Mouse (Mus musculus) granulocyte monocyte progenitor cell, adult 5-6 weeks (primary cell): Measurements from ENCODE around the gene Rnf185. TPM values are rescaled to one million over a fixed set of nuclear protein-coding genes. Genes with fewer than 3 reads are reported as not detected.
A peak's percentile ranks its signal among the peaks of the same experiment; 100 is the strongest.

ENCODE experiments used
- ATAC-seq: replicated peaks from 2 replicates; pipeline ENCODE4 v1.8.0; 2016; ENCODE audit warnings: mild to moderate bottlenecking, moderate TSS enrichment, inconsistent platforms; ENCODE audit not compliant: poor library complexity, severe bottlenecking
- total RNA-seq, 2 experiments: library from RNA; stranded (forward) in 1 of 2; stranded (reverse) in 1 of 2; fragments of 200-712, 200-1000 nt in 1 of 2; fragments of >200 nt in 1 of 2; fragmentation: Nextera tagmentation in 1 of 2; gene quantifications; 2 replicates each; pipeline ENCODE4 v1.2.3; 2014 to 2017

Rnf185 gene
- total RNA-seq, 2 experiments from 2014 or later: 10.0 to 14.1 TPM

GRCm38 (mm10) chr11:3451701-3452163, 431 bp downstream of the Rnf185 start:
- peak; percentile 49 for ATAC-seq

- no peak for ATAC-seq
Observed at GRCm38 (mm10) chr11:3444875-3445274, 7.3 kb downstream of the Rnf185 start.

DNA sequence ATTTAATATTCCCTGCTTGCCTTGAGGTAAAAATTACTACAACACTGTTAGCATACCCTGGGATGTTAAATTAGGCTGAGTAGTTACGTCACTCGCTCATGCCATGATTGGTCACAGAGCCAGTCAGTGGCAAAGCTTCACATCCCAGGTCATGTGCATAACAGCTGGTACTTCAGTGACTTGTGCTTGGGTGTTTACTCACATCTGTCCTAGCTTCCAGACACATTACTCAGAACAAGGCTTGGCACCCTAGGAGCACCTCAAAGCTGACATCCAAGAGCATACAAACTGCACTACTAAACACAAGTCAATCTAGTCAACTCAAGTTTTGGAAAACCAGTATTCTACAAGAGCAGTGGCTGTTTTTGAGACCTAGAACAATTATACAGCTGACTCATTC, 9.1 kb downstream of the Rnf185 start:
- ATAC-seq: no peak

DNA sequence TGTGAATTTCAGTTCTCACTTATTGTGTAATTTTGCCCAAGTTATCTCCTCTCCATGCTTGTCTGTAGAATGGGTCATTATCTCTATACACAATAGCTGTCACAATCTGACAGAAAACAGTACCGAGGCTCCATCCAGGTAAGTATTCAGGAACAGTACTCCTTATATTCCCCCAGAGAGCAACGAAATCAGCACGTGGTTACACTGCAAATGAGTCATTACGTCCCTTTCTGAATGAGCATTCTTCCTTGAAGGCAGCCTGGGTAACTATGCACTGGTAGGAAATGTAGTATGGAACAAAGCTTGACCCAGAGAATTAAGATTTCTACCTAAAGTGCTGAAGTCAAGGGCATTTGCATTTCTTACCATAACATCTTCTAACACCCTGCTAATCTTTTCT, 9.5 kb downstream of the Rnf185 start:
- no peak for ATAC-seq

DNA sequence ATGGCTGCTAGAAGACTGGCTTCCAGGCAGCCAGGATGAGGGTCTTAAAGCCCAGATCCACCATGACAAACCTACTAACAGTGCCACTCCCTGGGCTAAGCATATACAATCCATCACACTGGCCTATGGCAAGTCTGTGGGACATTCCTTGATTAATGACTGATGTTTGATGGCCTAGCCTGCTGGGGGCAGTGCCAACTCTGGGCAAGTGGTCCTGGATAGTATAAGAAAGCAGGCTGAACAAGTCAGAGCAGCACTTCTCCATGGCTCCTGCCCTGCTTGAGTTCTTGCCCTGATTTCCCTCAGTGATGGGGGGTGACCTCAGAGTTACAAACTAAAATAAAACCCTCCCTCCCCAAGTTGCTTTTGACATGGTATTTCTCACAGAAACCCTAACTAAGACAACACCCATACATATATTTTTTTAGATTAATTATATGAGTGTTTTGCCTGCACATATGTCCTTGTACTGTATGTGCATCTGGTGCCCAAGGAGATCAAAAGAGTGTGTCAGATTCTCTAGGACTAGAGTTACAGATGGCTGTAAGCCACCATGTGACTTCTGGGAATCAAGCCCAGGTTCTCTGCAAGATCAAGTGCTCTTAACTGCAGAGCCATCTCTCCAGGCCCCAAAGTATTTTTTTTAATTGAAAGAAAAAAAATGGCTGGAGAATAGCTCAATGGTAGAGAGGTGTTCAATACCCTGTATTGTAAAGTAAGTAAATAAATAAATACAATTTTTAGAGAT, 10.3 kb downstream of the Rnf185 start:
- ATAC-seq: no peak

DNA sequence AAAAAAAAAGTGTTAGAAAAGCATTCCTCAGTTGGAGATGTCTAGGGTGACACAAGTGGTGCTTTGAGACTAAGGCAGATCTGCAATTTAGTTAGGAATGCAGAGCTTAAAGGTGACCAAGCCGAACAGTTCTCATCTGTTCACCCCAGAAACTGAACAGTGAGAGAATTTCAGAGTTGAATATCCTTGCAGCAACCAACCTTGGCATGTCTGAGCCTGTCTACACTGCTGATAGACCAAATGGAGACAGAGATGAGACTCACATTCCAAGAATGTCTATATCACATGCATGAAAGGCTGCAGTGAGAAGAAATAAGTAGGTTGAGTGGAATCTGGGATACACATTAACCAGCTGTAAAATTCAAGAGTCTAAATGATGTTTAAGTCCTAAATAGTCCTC, 14.5 kb downstream of the Rnf185 start:
- no peak for ATAC-seq

DNA sequence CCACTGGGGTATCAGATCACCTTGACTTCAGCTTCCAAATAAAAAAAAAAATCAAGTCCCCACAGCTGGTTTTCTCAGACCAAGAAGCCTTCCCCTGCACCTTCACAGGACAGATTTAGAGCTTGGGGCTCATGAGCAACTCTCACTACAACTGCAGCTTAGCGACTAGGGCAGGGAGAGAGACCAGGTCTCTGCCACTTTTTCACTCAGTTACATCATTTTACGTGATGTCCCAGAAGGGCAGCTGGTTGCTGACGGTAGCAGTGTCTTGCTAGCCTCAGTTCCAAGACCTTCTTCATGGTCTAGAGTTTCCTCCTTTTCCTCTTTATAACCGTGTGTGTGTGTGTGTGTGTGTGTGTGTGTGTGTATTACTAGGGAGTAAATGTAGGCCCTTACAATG, 18.4 kb downstream of the Rnf185 start:
- ATAC-seq: no peak

DNA sequence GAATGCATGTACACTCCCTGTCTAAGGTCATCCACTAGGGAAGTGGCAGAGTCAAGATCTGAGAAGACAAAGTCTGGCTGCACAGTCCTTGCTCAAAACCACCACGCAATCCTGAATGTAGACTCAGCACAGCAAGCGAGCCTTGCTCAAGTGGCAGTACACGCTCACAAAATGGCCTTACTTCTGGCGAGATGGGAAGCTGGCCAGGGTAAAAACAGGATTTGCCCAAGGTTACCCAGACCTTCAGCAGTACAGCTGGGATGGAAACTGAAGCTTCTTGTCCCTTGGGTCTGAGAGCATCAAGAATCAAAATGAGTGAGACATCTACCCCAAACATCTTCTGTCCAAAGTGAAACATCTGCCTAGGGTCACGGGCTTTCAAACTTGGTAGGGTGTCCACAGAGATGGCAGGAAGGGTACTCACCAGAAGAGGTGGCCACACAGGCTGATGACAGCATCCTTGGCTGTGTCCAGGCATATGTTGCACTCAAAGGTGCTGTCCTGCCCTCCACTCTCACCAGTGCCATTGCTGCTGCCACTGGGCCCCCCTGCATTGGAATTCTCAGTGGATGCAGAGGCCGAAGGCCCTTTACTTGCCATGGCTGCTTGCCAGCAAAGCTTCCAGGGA, 20.1 kb downstream of the Rnf185 start:
- ATAC-seq: no peak

DNA sequence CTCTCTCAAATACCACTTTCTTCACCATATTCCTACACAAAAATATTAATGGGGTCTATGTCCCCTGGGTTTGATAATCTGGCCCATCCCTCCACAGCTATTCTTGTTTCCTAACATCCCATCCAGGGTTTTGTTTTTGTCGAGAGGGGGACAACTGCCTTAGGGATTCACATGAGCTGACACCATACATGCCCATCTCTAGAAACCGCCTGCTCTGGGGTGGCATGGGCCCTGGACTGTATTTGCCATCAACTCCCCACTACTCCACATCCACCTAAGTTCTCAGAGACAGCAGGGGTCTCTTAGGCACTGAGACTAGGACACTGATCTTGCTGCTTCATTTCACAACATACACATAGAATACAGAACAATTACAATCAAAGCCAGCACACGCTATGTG, 20.6 kb downstream of the Rnf185 start:
- no peak for ATAC-seq

DNA sequence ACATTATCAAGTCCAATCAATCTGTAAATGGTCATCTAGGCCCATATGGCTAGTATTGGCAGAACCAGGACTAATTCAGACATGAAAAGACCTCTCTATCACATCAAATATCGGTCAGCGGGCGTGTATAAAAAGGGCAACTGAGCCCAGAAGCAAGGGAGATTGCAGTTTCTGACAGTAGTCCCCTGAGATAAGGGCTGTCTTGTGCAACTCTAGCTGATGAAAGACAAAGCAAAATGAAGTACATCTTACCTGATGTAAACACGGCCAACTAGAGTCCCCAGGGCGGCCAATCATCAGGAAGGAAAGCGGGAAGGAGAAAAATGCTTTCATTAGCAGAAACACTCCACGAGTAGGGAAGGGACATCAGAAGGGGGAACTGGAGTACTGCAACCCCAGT, 23.5 kb downstream of the Rnf185 start:
- ATAC-seq: no peak

DNA sequence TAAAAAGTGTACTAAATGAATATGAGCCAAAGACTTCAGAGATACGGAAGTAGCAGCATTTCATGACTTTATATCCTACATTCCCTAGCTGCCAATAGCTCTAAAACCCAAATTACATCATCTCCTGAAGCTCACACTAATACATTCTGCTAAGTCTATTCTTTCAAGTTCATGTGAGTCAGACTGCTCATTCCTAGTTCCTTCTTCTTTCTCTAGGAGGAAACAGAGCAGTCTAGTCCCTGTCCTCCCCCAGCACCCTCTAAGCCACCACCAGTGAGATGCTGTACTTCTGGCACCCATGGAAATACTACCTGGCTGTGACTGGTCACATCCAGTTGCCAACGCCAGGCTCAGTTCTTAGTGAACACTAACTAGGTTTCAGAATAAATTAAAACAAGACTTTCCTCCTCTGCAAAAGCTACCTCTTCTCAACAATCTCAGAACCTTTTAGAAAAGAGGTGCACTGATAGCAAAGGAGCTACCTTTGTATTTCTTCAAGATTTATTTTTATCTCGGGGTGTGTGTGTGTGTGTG, 24.4 kb downstream of the Rnf185 start:
- ATAC-seq: no peak

GRCm38 (mm10) chr11:3422242-3422641, 29.9 kb downstream of the Rnf185 start:
- ATAC-seq: no peak

DNA sequence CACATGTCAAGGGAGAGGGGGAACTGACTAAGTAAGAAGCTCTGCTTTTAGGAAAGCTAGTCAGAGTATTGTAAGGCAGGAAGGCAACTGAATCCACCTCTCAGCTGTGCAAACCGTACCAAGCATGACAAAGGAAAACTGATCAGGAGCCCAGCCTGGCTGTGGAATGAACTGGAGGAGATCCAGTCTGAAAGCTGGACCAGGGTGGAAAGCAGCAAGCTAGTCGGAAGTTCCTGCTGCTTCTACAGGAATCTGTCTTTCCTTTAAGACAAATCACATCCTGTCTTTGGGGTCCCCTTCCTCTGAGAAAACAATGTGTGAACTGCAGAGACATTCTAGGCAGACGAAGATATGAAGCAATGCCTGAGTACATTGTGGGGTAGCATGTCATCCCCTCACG, 33.4 kb downstream of the Rnf185 start:
- no peak for ATAC-seq

DNA sequence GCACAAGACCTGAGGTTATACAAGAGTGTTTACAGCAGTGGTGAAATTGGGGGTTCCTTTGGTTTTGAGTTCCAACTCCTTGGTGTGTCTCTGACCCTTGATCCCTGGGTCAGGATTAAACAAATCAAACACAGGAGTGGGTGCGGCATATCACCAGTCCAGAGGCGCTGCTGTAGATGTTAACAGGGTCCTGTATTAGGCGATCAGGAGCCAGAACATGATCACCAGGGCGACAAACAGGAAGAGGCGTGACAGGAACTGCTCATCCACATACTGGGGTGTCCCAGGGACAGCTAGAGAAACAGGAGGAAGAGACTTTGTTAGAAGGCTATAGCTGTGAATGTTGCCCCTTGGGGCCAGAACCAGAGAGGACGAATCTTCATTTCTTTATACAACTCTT, 34.4 kb downstream of the Rnf185 start:
- no peak for ATAC-seq

DNA sequence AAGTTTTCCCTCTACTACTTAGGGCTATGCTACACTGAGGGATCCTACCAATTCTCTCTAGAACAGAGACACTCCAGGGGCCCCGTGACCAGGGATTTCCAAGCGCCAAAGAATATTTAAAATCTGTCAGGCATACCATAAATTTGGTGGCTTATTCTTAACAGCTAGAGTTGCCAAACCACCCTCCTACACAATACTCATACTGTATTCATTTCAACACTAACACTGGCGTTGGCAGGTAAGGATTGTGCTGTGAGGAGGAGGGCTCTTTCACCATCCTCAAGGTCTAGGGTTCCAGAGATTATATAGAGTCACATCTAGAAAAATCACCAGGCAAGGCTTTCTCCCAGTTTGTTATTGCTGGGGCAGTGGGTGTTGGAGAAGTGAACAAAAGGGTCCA, 35.8 kb downstream of the Rnf185 start:
- ATAC-seq: no peak

- ATAC-seq: no peak
Observed at GRCm38 (mm10) chr11:3412111-3412510, 40.1 kb downstream of the Rnf185 start.

GRCm38 (mm10) chr11:3408997-3409732, 43.0 kb downstream of the Rnf185 start, which contains the start of gene Limk2:
Limk2 (minus strand) TSS chr11:3409189.
- ATAC-seq: peak; percentile 98

DNA sequence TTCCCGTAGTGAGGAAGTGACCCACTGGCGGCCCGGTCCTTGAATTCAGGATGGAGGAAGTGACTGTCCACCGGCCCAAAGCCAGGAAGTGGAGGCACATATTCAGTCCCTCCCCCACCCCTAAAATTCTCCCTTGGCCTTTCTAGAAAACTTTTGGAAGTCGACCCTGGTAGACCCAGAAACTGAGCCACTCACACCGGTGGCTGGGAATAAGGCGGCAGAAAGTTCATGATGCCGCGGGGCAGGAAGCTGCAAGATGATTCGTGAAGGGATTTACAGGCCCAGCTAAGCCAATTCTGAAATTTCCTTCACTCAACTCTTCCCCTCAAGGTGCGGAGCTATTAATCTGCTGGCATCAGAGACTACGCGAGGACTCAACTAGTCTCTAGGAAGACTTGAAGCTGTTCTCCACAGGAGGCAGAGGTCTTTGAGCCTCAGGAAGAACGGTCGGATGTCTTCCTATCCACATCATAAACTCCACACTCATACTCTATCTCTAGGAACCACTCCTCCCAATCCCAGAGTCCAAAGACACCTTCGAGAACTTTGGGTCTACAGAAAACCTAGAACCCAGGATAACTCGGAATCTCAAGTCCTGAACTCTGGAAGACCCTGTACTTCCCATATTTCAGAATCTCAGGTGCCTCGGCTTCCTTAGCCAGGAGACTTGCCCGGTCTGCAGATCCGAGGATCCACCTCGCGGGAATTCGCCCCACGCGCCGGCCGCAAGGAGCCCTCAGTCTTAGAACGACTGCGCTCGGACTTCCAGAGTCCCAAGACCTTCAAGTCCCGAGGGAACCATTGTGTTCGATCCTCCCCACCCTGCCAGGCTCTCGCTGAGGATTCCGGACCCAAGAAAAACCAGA, 43.8 kb downstream of the Rnf185 start:
- peak; percentile 20; the same call in 1 of the 2 replicates for ATAC-seq

DNA sequence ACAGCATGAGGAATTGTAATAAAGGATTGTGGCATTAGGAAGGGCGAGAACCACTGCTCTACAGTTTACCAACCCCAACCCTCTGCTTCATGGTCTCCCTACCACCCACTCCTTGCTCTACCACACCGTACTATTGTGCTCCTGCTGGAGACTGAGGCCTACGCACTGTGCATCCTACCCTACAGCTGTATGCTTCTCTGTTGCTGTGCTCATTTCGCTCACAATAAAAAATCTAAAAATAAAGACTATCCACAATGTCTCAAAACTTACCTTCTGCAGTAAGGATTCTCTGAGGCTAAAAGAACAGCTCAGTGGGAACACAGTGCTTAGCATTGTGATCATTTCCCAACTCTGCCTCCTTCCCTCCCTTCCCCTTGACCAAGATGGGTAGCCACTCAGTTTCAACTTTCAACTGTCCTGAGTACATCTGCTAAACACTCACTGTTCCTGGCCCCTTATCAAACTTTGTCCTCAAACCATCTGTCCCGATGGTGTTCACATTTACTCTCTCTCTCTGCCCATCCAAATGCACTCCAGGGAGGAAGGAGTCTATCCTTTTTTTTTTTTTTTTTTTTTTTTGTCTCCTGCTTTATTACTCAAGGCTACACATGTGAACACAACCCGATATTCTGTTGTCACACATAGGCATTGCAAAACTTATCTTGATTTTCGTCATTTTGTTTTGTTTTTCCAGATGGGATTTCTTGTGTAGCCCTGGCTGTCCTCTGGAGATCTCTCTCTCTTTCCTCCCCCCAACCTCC, 47.7 kb downstream of the Rnf185 start:
- ATAC-seq: no peak
